Mouse (Mus musculus) limb, embryonic 14.5 days (tissue): ENCODE data around the gene Alox12b. TPM values are rescaled to one million over a fixed set of nuclear protein-coding genes. Genes with fewer than 3 reads are reported as not detected.
A peak's percentile ranks its signal among the peaks of the same experiment; 100 is the strongest.

Experiments used
- ATAC-seq: fragments of 200-750 bp; cut with Nextera tagmentation; 2 replicates; pipeline ENCODE4 v1.8.0; 2017; ENCODE audit warnings: low read depth, moderate number of reproducible peaks, moderate TSS enrichment; ENCODE audit not compliant: low FRiP score
- DNase-seq: peaks from one replicate; pipeline ENCODE4 v3.0.0-alpha.2; 2015; ENCODE audit warnings: low spot score
- H3K27ac ChIP-seq: fragments of 300-500 bp; sonication (generic); replicated peaks from 2 replicates; pipeline ENCODE4 v1.5.1; 2014; ENCODE audit warnings: low read depth, mild to moderate bottlenecking, low read length, moderate library complexity, mixed read lengths
- H3K27me3 ChIP-seq: fragments of 300-500 bp; sonication (generic); 2 replicates; pipeline ENCODE4 v1.6.1; 2014; ENCODE audit warnings: low read length, mixed read lengths; ENCODE audit not compliant: control insufficient read depth, insufficient read depth
- H3K36me3 ChIP-seq: fragments of 300-500 bp; sonication (generic); 2 replicates; pipeline ENCODE4 v1.6.1; 2014; ENCODE audit warnings: mild to moderate bottlenecking, low read length, moderate library complexity, mixed read lengths; ENCODE audit not compliant: control insufficient read depth, insufficient read depth
- H3K4me1 ChIP-seq: fragments of 300-500 bp; sonication (generic); 2 replicates; pipeline ENCODE4 v1.6.1; 2014; ENCODE audit warnings: antibody characterized with exemption, low read length, mixed read lengths; ENCODE audit not compliant: control insufficient read depth, insufficient read depth
- H3K4me2 ChIP-seq: fragments of 300-500 bp; sonication (generic); replicated peaks from 2 replicates; pipeline ENCODE4 v1.6.1; 2014; ENCODE audit warnings: low read depth, mild to moderate bottlenecking, low read length, moderate library complexity; ENCODE audit not compliant: severe bottlenecking
- H3K4me3 ChIP-seq: fragments of 300-500 bp; sonication (generic); replicated peaks from 2 replicates; pipeline ENCODE4 v1.5.1; 2014; ENCODE audit warnings: low read length
- H3K9ac ChIP-seq: fragments of 300-500 bp; sonication (generic); 2 replicates; pipeline ENCODE4 v1.6.1; 2014; ENCODE audit warnings: mild to moderate bottlenecking, low read depth, low read length, moderate library complexity; ENCODE audit not compliant: severe bottlenecking
- H3K9me3 ChIP-seq: fragments of 300-500 bp; sonication (generic); 2 replicates; pipeline ENCODE4 v1.6.1; 2016; ENCODE audit warnings: low read length; ENCODE audit not compliant: control insufficient read depth
- POLR2A ChIP-seq: fragments of 200-500 bp; IDR thresholded peaks from 2 replicates; pipeline ENCODE4 v1.8.0; 2012; ENCODE audit warnings: inconsistent platforms, mild to moderate bottlenecking, moderate library complexity, borderline replicate concordance; ENCODE audit not compliant: insufficient read depth, insufficient read length; ENCODE audit errors: extremely low read depth
- WGBS: fragments of 180-500 bp; shearing (Covaris S2); extraction: QIAGEN DNeasy Blood & Tissue Kit; methylation state at CpG from one replicate; pipeline ENCODE4 v1.1.7; 2014; 5-methylcytosine and 5-hydroxymethylcytosine counted together
- polyA plus RNA-seq, 2 experiments: library from polyadenylated mRNA; depleted of rRNA in 1 of 2; stranded (reverse) in 1 of 2; unstranded in 1 of 2; fragments of >200 nt; fragmentation: Nextera tagmentation in 1 of 2; extraction: Ambion mirVana in 1 of 2; gene quantifications; 2 replicates each; pipeline versions ENCODE4 v1.2.1 to v1.2.3; 2012 to 2014

Alox12b gene
- polyA plus RNA-seq (2012; rRNA removed): 0.24 and 0.26 TPM in 2 replicates
- 0.26 and 0.83 TPM in 2 replicates for polyA plus RNA-seq (2014; fragmentation: Nextera tagmentation; extraction: Ambion mirVana)

GRCm38 (mm10) chr11:69156800-69157199 is at the start of gene Alox12b:
TSS of gene Alox12b (plus strand) at chr11:69156989.
- no peaks in the 10 kb centered on the region for H3K36me3 ChIP-seq
- no peaks in the 10 kb centered on the region for H3K4me1 ChIP-seq
- no peak within 1 kb of the TSS for H3K27ac ChIP-seq
- DNase-seq (no peak), ATAC-seq (peak; percentile 60)
- H3K9ac ChIP-seq: peak within 1 kb of the TSS; percentile 21
- no peak for TF ChIP-seq POLR2A
- WGBS: 3% methylated on average over 18 of the region's 18 CpGs
- no peaks in the 10 kb centered on the region for H3K9me3 ChIP-seq
- no peak within 1 kb of the TSS for H3K4me3 ChIP-seq
- peaks cover 21% of the 10 kb centered on the region for H3K27me3 ChIP-seq
- 0 out of 2 replicates have a peak within 1 kb of the TSS, but pooled peaks have one; percentile 13 for H3K4me2 ChIP-seq

GRCm38 (mm10) chr11:69107676-69108075 is 49.1 kb upstream of the Alox12b start:
- peaks cover 8% of the 10 kb centered on the region; the same call in 1 of the 2 replicates for H3K4me1 ChIP-seq
- H3K27me3 ChIP-seq: no peaks in the 10 kb centered on the region
- peaks cover 70% of the 10 kb centered on the region for H3K36me3 ChIP-seq
- H3K4me3 ChIP-seq: no peak overlapping the region
- ATAC-seq (no peak), DNase-seq (no peak)
- no peak overlapping the region for H3K4me2 ChIP-seq
- H3K9me3 ChIP-seq: no peaks in the 10 kb centered on the region
- H3K27ac ChIP-seq: no peak overlapping the region
- no peak overlapping the region for H3K9ac ChIP-seq
- 91% methylated on average over 11 of the region's 11 CpGs for WGBS
- TF ChIP-seq POLR2A: no peak

GRCm38 (mm10) chr11:69108223-69108622 is 48.6 kb upstream of the Alox12b start:
- H3K36me3 ChIP-seq: peaks cover 64% of the 10 kb centered on the region

GRCm38 (mm10) chr11:69109032-69109900 is 47.5 kb upstream of the Alox12b start:
- Histone ChIP-seq H3K9ac (no peak overlapping the region), H3K4me1 (peaks cover 8% of the 10 kb centered on the region; the same call in 1 of the 2 replicates), H3K27ac (no peak overlapping the region), H3K4me3 (no peak overlapping the region), H3K4me2 (no peak overlapping the region), H3K9me3 (no peaks in the 10 kb centered on the region), H3K27me3 (no peaks in the 10 kb centered on the region), H3K36me3 (peaks cover 54% of the 10 kb centered on the region)
- DNase-seq (no peak), ATAC-seq (no peak)
- WGBS: 79% methylated on average over 13 of the region's 13 CpGs
- TF ChIP-seq POLR2A: no peak

More at GRCm38 (mm10) chr11:69108223-69108622, 48.6 kb upstream of the Alox12b start:
- Histone ChIP-seq H3K4me2 (no peak overlapping the region), H3K27ac (no peak overlapping the region), H3K9me3 (no peaks in the 10 kb centered on the region), H3K4me3 (no peak overlapping the region), H3K27me3 (no peaks in the 10 kb centered on the region), H3K9ac (no peak overlapping the region), H3K4me1 (peaks cover 8% of the 10 kb centered on the region; the same call in 1 of the 2 replicates)
- no peak for DNase-seq
- WGBS: 91% methylated on average over 9 of the region's 9 CpGs
- TF ChIP-seq POLR2A: no peak
- no peak for ATAC-seq

GRCm38 (mm10) chr11:69110319-69111046 is 46.3 kb upstream of the Alox12b start:
- DNase-seq (peak; percentile 94), ATAC-seq (peak; percentile 85)
- Histone ChIP-seq H3K9ac (peak overlapping the region; percentile 37), H3K27ac (peak overlapping the region; percentile 39; the same call in 1 of the 2 replicates), H3K9me3 (no peaks in the 10 kb centered on the region), H3K4me2 (peak overlapping the region; percentile 58), H3K4me3 (peak overlapping the region; percentile 46), H3K27me3 (no peaks in the 10 kb centered on the region), H3K4me1 (peaks cover 8% of the 10 kb centered on the region; the same call in 1 of the 2 replicates), H3K36me3 (peaks cover 42% of the 10 kb centered on the region)
- 2% methylated on average over 30 of the region's 30 CpGs for WGBS
- TF ChIP-seq POLR2A: no peak
